Mouse (Mus musculus): Measurements from ENCODE around the gene Themis2.
"Not testable (repeated sequence)": the region's sequence is repeated elsewhere in the genome, so short reads cannot be mapped to it uniquely, and the experiment has no call there.

The Themis2 gene

GRCm38 (mm10) chr4:132799845-132800244, 3.7 kb upstream of the Themis2 start:
- DNase-seq (ENCODE audit: low spot score) = no peak

- not testable (repeated sequence) for DNase-seq (ENCODE audit: low spot score)
These were observed 2.5 kb upstream of the Themis2 start for GRCm38 (mm10) chr4:132798666-132799065.

GRCm38 (mm10) chr4:132798028-132798427, 1.8 kb upstream of the Themis2 start:
- no peak for DNase-seq (ENCODE audit: low spot score)

- DNase-seq (ENCODE audit: low spot score) = no peak
These were observed 1.3 kb upstream of the Themis2 start for GRCm38 (mm10) chr4:132797461-132797860.

GRCm38 (mm10) chr4:132795171-132795570, 1.0 kb downstream of the Themis2 start:
- no peak for DNase-seq (ENCODE audit: low spot score)

- no peak for DNase-seq (ENCODE audit: low spot score)
These were observed 1.4 kb downstream of the Themis2 start for GRCm38 (mm10) chr4:132794760-132795159.

- DNase-seq (ENCODE audit: low spot score) = no peak
These were observed 2.2 kb downstream of the Themis2 start for GRCm38 (mm10) chr4:132794028-132794427.

GRCm38 (mm10) chr4:132793322-132794004, 2.7 kb downstream of the Themis2 start:
- DNase-seq (ENCODE audit: low spot score) = not testable (repeated sequence)

GRCm38 (mm10) chr4:132789731-132790130, 6.5 kb downstream of the Themis2 start:
- DNase-seq (ENCODE audit: low spot score) = no peak

- DNase-seq (ENCODE audit: low spot score) = no peak
These were observed 11.0 kb downstream of the Themis2 start for GRCm38 (mm10) chr4:132785228-132785627.

GRCm38 (mm10) chr4:132783732-132784131, 12.5 kb downstream of the Themis2 start:
- DNase-seq (ENCODE audit: low spot score) = no peak

- DNase-seq (ENCODE audit: low spot score) = no peak
These were observed 15.9 kb downstream of the Themis2 start for GRCm38 (mm10) chr4:132780288-132780687.

GRCm38 (mm10) chr4:132778562-132779201, 17.5 kb downstream of the Themis2 start:
- no peak for DNase-seq (ENCODE audit: low spot score)

- DNase-seq (ENCODE audit: low spot score) = peak; percentile 74
These were observed 19.4 kb downstream of the Themis2 start for GRCm38 (mm10) chr4:132776764-132777163.

- no peak for DNase-seq (ENCODE audit: low spot score)
These were observed 21.3 kb downstream of the Themis2 start for GRCm38 (mm10) chr4:132774905-132775304.

- DNase-seq (ENCODE audit: low spot score) = no peak
These were observed 24.4 kb downstream of the Themis2 start for GRCm38 (mm10) chr4:132771776-132772175.

GRCm38 (mm10) chr4:132767914-132768876, 28.0 kb downstream of the Themis2 start, which contains the start of gene Rpa2:
Gene Rpa2 (plus strand): TSS chr4:132768332.
- DNase-seq (ENCODE audit: low spot score) = peak; percentile 94

- DNase-seq (ENCODE audit: low spot score) = not testable (repeated sequence)
These were observed 33.1 kb downstream of the Themis2 start for GRCm38 (mm10) chr4:132763125-132763524.

- no peak for DNase-seq (ENCODE audit: low spot score)
These were observed 33.6 kb downstream of the Themis2 start for GRCm38 (mm10) chr4:132762602-132763001.

- no peak for DNase-seq (ENCODE audit: low spot score)
These were observed 35.9 kb downstream of the Themis2 start for GRCm38 (mm10) chr4:132760296-132760695.

- no peak for DNase-seq (ENCODE audit: low spot score)
These were observed 38.4 kb downstream of the Themis2 start for GRCm38 (mm10) chr4:132757633-132758351.

GRCm38 (mm10) chr4:132756974-132757373, 39.2 kb downstream of the Themis2 start, which contains the start of gene Smpdl3b:
Gene Smpdl3b (minus strand): TSS chr4:132757252.
- peak; percentile 81 for DNase-seq (ENCODE audit: low spot score)
